Mouse (Mus musculus) granulocyte monocyte progenitor cell, adult 5-6 weeks (primary cell): Measurements from ENCODE around the gene Nynrin. TPM values are rescaled to one million over a fixed set of nuclear protein-coding genes. Genes with fewer than 3 reads are reported as not detected.
A peak's percentile ranks its signal among the peaks of the same experiment; 100 is the strongest.

Source experiments
- ATAC-seq: replicated peaks from 2 replicates; pipeline ENCODE4 v1.8.0; 2016; ENCODE audit warnings: mild to moderate bottlenecking, moderate TSS enrichment, inconsistent platforms; ENCODE audit not compliant: poor library complexity, severe bottlenecking
- total RNA-seq, 2 experiments: library from RNA; stranded (forward) in 1 of 2; stranded (reverse) in 1 of 2; fragments of 200-712, 200-1000 nt in 1 of 2; fragments of >200 nt in 1 of 2; fragmentation: Nextera tagmentation in 1 of 2; gene quantifications; 2 replicates each; pipeline ENCODE4 v1.2.3; 2014 to 2017

Nynrin gene
- total RNA-seq, 2 experiments from 2014 or later: 3.3 to 7.6 TPM

DNA sequence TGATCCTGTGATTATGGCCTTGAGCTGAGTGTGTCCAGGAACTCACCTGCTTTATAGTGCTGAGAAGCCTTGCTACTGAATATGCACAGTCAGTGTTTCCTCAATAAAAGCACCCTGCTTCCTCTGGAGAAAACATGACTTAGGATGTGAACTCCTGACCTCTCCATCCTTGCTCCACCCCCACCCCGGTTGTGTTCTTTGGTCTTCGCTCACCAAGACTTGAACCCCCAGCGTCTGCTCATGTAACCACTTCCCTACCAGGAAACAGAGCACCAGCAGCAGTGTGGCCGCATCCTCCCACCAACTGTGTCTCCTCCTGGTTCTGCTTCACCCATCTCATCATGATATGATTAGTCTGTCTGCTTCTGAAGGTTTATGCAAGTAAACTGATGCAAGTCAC lies 59.6 kb downstream of the Nynrin start:
- ATAC-seq: no peak; the same call in 1 of the 2 replicates

DNA sequence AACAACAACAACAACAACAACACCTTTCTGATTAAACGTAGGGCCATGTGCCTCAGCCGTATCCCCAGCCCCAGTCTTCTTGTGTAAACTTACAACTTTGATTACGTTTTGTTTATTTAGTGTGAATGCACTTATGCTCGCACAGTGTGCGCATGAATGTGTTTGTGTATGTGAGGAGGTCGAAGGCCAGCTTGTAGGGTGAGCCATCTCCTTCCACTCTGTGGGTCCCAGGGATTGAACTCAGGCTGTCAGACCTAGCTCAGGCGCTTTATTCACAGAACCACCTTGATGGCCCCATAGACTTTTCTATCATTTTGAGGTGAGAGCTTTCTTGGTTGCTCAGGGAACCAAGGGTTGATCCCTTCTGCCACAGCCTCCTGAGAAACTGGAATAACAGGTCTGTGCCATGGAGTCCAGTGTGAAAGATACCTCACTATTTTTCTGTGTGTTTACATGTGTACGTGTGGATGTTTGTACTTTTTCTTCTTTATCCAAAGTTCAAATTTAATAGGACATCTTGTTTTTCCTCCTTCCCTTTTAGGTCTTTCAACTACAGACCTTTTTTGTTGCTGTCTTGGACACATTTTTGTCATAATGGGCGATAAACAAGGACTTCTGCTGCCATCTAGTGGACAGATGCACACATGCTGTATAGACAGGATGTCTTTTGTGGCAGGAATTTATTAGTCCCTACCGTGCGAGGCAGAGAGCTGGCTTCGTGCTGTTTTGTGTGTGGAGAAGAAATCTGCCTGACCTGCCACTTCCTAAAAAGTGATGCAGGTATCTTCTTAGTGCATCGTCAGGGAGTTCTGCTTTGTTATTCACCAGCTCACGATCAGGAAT lies 64.7 kb downstream of the Nynrin start:
- ATAC-seq: peak; percentile 87

DNA sequence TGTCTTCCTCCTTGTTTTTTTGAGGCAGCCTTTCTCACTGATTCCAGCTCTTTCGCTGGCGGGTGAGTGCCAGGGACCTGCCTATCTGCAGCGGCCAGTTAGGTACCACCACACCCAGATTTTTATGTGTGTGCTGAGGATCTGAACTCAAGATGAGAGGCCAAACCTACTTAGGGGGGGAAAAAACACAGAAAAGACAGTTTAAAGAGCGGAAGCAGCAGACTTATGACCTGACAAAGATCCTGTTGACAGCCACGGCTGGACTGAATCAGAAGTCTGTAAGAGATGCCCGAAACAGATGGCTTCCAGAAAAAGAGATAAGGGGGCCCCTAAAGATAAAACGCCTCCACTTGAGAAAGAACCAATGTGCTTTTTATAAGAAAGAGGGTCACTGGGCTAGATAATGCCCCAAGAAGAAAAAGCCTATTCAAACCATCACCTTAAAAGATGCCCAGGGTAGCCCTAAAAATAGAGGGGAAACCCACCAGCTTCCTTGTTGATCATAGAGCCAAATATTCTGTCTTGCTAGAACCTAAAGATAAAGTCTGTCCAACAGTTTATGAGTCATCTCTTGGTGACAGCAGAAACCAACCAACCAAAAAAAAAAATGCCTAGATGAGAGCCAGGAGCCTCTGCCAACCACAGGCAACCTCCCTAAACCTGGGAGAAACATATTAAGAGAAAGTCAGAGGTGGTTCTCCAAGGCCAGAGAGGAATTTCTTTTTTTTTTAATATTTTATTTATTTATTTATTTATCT lies 68.8 kb downstream of the Nynrin start:
- no peak for ATAC-seq

Other genes with a start within 250 kb of the Nynrin start
- gene Rec8, start 236.0 kb upstream of the Nynrin start, total RNA-seq (2014; fragmentation: Nextera tagmentation): 1.0 TPM in 1 of 2 replicates, not detected in the other
- 0.26 TPM in 1 of 2 replicates, not detected in the other for gene Rec8, start 236.0 kb upstream of the Nynrin start, total RNA-seq (2017)
- 47.3 and 49.7 TPM in 2 replicates for gene Ipo4, start 218.1 kb upstream of the Nynrin start, total RNA-seq (2014; fragmentation: Nextera tagmentation)
- gene Ipo4, start 218.1 kb upstream of the Nynrin start, total RNA-seq (2017): 14.3 and 25.5 TPM in 2 replicates
- 8.5 and 9.1 TPM in 2 replicates for gene Gm49378, start 216.1 kb upstream of the Nynrin start, total RNA-seq (2014; fragmentation: Nextera tagmentation)
- gene Gm49378, start 216.1 kb upstream of the Nynrin start, total RNA-seq (2017): 3.5 and 4.0 TPM in 2 replicates
- gene Tm9sf1, start 210.2 kb upstream of the Nynrin start, total RNA-seq (2014; fragmentation: Nextera tagmentation): 35.0 and 59.0 TPM in 2 replicates
- gene Tm9sf1, start 210.2 kb upstream of the Nynrin start, total RNA-seq (2017): 48.6 and 52.9 TPM in 2 replicates
- gene Tssk4, start 203.8 kb upstream of the Nynrin start, total RNA-seq (2014; fragmentation: Nextera tagmentation): 3.0 TPM in 1 of 2 replicates, not detected in the other
- gene Tssk4, start 203.8 kb upstream of the Nynrin start, total RNA-seq (2017): 1.1 TPM in 1 of 2 replicates, not detected in the other
- gene Mdp1, start 193.5 kb upstream of the Nynrin start, total RNA-seq (2014; fragmentation: Nextera tagmentation): 22.9 and 29.3 TPM in 2 replicates
- gene Mdp1, start 193.5 kb upstream of the Nynrin start, total RNA-seq (2017): 21.5 and 22.6 TPM in 2 replicates
- 33.9 and 37.7 TPM in 2 replicates for gene Gmpr2, start 182.1 kb upstream of the Nynrin start, total RNA-seq (2014; fragmentation: Nextera tagmentation)
- 47.1 and 57.0 TPM in 2 replicates for gene Gmpr2, start 182.1 kb upstream of the Nynrin start, total RNA-seq (2017)
- 364 and 474 TPM in 2 replicates for gene Nedd8, start 181.9 kb upstream of the Nynrin start, total RNA-seq (2014; fragmentation: Nextera tagmentation)
- gene Nedd8, start 181.9 kb upstream of the Nynrin start, total RNA-seq (2017): 274 and 353 TPM in 2 replicates
- gene Tinf2, start 172.2 kb upstream of the Nynrin start, total RNA-seq (2014; fragmentation: Nextera tagmentation): 19.0 and 24.0 TPM in 2 replicates
- 25.7 and 27.0 TPM in 2 replicates for gene Tinf2, start 172.2 kb upstream of the Nynrin start, total RNA-seq (2017)
- 0.85 and 1.8 TPM in 2 replicates for gene Tgm1, start 140.1 kb upstream of the Nynrin start, total RNA-seq (2014; fragmentation: Nextera tagmentation)
- 1.4 and 4.3 TPM in 2 replicates for gene Tgm1, start 140.1 kb upstream of the Nynrin start, total RNA-seq (2017)
- gene Rabggta, start 131.7 kb upstream of the Nynrin start, total RNA-seq (2014; fragmentation: Nextera tagmentation): 17.9 and 20.4 TPM in 2 replicates
- 8.5 and 12.8 TPM in 2 replicates for gene Rabggta, start 131.7 kb upstream of the Nynrin start, total RNA-seq (2017)
- gene Dhrs1, start 108.3 kb upstream of the Nynrin start, total RNA-seq (2014; fragmentation: Nextera tagmentation): 54.7 and 67.7 TPM in 2 replicates
- 18.0 and 30.7 TPM in 2 replicates for gene Dhrs1, start 108.3 kb upstream of the Nynrin start, total RNA-seq (2017)
- gene Nop9, start 108.3 kb upstream of the Nynrin start, total RNA-seq (2014; fragmentation: Nextera tagmentation): 30.9 and 36.6 TPM in 2 replicates
- 35.7 and 38.6 TPM in 2 replicates for gene Nop9, start 108.3 kb upstream of the Nynrin start, total RNA-seq (2017)
- not detected in 2 replicates for gene Cideb, start 95.6 kb upstream of the Nynrin start, total RNA-seq (2014; fragmentation: Nextera tagmentation)
- gene Cideb, start 95.6 kb upstream of the Nynrin start, total RNA-seq (2017): not detected in 2 replicates
- gene Ltb4r2, start 92.6 kb upstream of the Nynrin start, total RNA-seq (2014; fragmentation: Nextera tagmentation): 0.56 and 2.1 TPM in 2 replicates
- 0.34 TPM in 1 of 2 replicates, not detected in the other for gene Ltb4r2, start 92.6 kb upstream of the Nynrin start, total RNA-seq (2017)
- gene Ltb4r1, start 88.0 kb upstream of the Nynrin start, total RNA-seq (2014; fragmentation: Nextera tagmentation): 19.4 and 23.3 TPM in 2 replicates
- gene Ltb4r1, start 88.0 kb upstream of the Nynrin start, total RNA-seq (2017): 19.8 and 25.8 TPM in 2 replicates
- gene Adcy4, start 69.9 kb upstream of the Nynrin start, total RNA-seq (2014; fragmentation: Nextera tagmentation): not detected in 2 replicates
- not detected in 2 replicates for gene Adcy4, start 69.9 kb upstream of the Nynrin start, total RNA-seq (2017)
- gene Ripk3, start 65.1 kb upstream of the Nynrin start, total RNA-seq (2014; fragmentation: Nextera tagmentation): 104 and 157 TPM in 2 replicates
- gene Ripk3, start 65.1 kb upstream of the Nynrin start, total RNA-seq (2017): 40.9 and 42.4 TPM in 2 replicates
- not detected in 2 replicates for gene Nfatc4, start 30.9 kb upstream of the Nynrin start, total RNA-seq (2014; fragmentation: Nextera tagmentation)
- gene Nfatc4, start 30.9 kb upstream of the Nynrin start, total RNA-seq (2017): not detected in 2 replicates
- gene Cbln3, start 30.4 kb downstream of the Nynrin start, total RNA-seq (2014; fragmentation: Nextera tagmentation): not detected in 2 replicates
- not detected in 2 replicates for gene Cbln3, start 30.4 kb downstream of the Nynrin start, total RNA-seq (2017)
- gene Khnyn, start 30.9 kb downstream of the Nynrin start, total RNA-seq (2014; fragmentation: Nextera tagmentation): 8.8 and 12.8 TPM in 2 replicates
- gene Khnyn, start 30.9 kb downstream of the Nynrin start, total RNA-seq (2017): 12.4 and 14.7 TPM in 2 replicates
- gene Sdr39u1, start 46.3 kb downstream of the Nynrin start, total RNA-seq (2014; fragmentation: Nextera tagmentation): 13.8 and 15.3 TPM in 2 replicates
- gene Sdr39u1, start 46.3 kb downstream of the Nynrin start, total RNA-seq (2017): 6.5 and 13.5 TPM in 2 replicates
- gene Cma1, start 90.7 kb downstream of the Nynrin start, total RNA-seq (2014; fragmentation: Nextera tagmentation): not detected in 2 replicates
- 0.15 TPM in 1 of 2 replicates, not detected in the other for gene Cma1, start 90.7 kb downstream of the Nynrin start, total RNA-seq (2017)
- gene Cma2, start 97.0 kb downstream of the Nynrin start, total RNA-seq (2014; fragmentation: Nextera tagmentation): not detected in 2 replicates
- not detected in 2 replicates for gene Cma2, start 97.0 kb downstream of the Nynrin start, total RNA-seq (2017)
- not detected in 2 replicates for gene Mcpt1, start 164.0 kb downstream of the Nynrin start, total RNA-seq (2014; fragmentation: Nextera tagmentation)
- gene Mcpt1, start 164.0 kb downstream of the Nynrin start, total RNA-seq (2017): not detected in 2 replicates
- not detected in 2 replicates for gene Mcpt9, start 176.5 kb downstream of the Nynrin start, total RNA-seq (2014; fragmentation: Nextera tagmentation)
- not detected in 2 replicates for gene Mcpt9, start 176.5 kb downstream of the Nynrin start, total RNA-seq (2017)
- gene Mcpt2, start 188.0 kb downstream of the Nynrin start, total RNA-seq (2014; fragmentation: Nextera tagmentation): not detected in 2 replicates
- not detected in 2 replicates for gene Mcpt2, start 188.0 kb downstream of the Nynrin start, total RNA-seq (2017)
- not detected in 2 replicates for gene Mcpt4, start 208.3 kb downstream of the Nynrin start, total RNA-seq (2014; fragmentation: Nextera tagmentation)
- gene Mcpt4, start 208.3 kb downstream of the Nynrin start, total RNA-seq (2017): not detected in 2 replicates
- 85.6 and 130 TPM in 2 replicates for gene Mcpt8, start 231.3 kb downstream of the Nynrin start, total RNA-seq (2014; fragmentation: Nextera tagmentation)
- 31.0 and 50.8 TPM in 2 replicates for gene Mcpt8, start 231.3 kb downstream of the Nynrin start, total RNA-seq (2017)
- gene Ctsg, start 248.6 kb downstream of the Nynrin start, total RNA-seq (2014; fragmentation: Nextera tagmentation): 2,198 and 2,270 TPM in 2 replicates
- 4,568 and 5,380 TPM in 2 replicates for gene Ctsg, start 248.6 kb downstream of the Nynrin start, total RNA-seq (2017)